Mouse (Mus musculus) right cerebral cortex, adult 2 months (tissue): ENCODE results near the gene 1110032F04Rik.

ENCODE experiments used
- DNase-seq, 2 experiments: peaks; one replicate each; pipeline ENCODE4 v3.0.0; 2021 to 2022; ENCODE audit warnings: low spot score in 2 of 2

The 1110032F04Rik gene

GRCm38 (mm10) chr3:68907509-68907908, 38.1 kb downstream of the 1110032F04Rik start:
- DNase-seq: no peak
